Mouse (Mus musculus) skeletal muscle tissue, adult 2 months (tissue): ENCODE measurements around the gene Dpp7.

Experiments used
- DNase-seq: peaks from one replicate; pipeline ENCODE4 v3.0.0-alpha.2; 2012; ENCODE audit warnings: low read depth, low spot score

The Dpp7 gene

GRCm38 (mm10) chr2:25310969-25311368, 45.2 kb downstream of the Dpp7 start:
- DNase-seq, result no peak

DNA sequence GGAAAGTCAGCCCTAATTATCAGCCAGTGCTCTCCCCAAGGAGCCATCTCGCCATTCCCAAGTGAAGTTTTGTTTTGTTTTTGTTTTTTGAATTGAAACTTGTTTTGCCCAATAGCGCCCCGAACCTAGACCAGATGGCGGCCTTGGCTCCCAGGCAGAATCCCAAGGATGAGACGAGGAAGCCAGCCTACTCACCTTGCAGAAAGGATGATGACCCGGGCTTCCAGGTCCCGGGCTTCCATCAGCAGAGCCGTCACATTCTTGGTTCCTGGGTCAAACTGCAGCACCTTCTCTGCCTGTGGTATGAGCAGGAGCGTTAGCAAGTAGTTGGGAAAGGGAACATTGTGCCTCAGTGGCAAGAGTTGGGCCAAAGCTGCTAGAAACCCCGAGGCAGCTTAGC, 46.0 kb downstream of the Dpp7 start:
- DNase-seq, result no peak

GRCm38 (mm10) chr2:25305587-25306359, 50.4 kb downstream of the Dpp7 start:
- DNase-seq, result no peak

GRCm38 (mm10) chr2:25304657-25305541, 51.3 kb downstream of the Dpp7 start:
- DNase-seq, result no peak

GRCm38 (mm10) chr2:25303931-25304656, 52.1 kb downstream of the Dpp7 start:
- no peak for DNase-seq

DNA sequence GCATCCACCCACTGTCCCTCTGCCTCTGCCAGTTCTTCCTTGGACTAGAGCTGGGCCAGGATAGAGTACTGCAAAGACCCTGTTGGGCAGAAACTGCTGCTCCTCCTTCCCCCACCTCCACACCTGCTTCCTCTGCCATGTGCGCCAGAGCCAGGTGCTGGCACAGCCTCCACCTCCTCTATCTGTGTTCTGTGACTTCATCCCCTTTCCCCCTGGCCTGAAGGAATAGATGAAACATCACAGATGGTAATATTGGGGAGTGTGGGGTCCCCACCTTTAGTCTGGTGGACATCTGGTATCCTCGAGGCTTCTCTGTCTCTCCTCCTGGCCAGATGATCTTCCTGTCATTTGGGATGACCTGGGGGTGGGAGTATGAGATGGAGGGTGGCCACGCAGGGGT, 52.7 kb downstream of the Dpp7 start:
- no peak for DNase-seq
